Mouse (Mus musculus): Measurements from ENCODE around the gene 1700028P14Rik.

The 1700028P14Rik gene

GRCm38 (mm10) chr19:23607951-23608350 is 44.7 kb downstream of the 1700028P14Rik start:
- DNase-seq (ENCODE audit: low spot score): no peak

DNA sequence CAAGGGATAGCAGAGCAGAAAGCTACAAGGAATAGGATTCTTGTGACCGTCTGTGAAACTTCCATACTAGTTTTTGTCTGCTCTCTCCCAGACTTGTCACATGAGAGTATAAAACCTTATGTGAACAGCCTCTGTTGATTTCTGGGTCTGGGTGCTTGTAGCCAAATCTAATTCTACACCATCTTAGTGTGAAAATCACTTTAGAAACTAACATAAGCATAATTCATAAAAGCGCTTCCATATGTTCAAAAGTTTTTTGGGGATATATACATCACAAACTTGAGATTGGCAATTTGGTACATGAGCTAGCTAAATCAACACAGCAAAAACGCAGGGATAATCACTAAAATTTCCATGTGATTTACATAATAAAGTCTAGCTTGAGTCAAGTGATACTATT is 57.7 kb downstream of the 1700028P14Rik start:
- no peak for DNase-seq (ENCODE audit: low spot score)

DNA sequence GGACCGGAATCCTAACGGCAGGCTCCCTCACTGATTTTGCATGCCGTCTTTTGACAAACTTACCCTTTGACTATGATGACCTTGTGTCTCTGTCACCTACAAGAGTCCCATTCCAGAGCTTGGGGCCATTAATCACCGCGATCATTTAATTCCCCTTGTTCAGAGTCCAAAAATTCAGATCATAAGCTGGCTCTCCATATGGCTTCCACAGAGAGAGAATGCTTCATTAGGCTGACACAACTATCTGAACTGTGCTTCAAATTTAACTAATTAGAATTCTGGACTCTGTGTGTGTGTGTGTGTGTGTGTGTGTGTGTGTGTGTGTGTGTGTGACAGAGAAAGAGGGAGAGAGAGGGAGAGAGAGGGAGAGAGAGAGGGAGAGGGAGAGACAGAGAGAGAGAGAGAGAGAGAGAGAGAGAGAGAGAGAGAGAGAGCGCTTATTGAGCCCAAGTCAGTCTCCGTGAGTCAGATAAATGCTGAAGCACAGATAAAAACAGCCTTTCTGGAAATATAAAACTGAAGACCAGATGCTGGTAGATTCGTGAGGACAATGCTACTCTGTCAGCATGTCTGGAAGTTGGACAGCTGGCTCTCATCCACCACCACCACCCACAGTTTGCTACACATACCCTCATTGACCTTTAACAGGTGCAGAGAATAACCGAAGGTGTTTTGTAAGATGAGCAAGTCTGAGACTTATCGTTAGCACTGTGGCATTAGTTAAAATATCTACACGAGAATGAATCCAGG is 73.8 kb downstream of the 1700028P14Rik start:
- no peak for DNase-seq (ENCODE audit: low spot score)

GRCm38 (mm10) chr19:23576685-23577084 is 75.9 kb downstream of the 1700028P14Rik start:
- no peak for DNase-seq (ENCODE audit: low spot score)

DNA sequence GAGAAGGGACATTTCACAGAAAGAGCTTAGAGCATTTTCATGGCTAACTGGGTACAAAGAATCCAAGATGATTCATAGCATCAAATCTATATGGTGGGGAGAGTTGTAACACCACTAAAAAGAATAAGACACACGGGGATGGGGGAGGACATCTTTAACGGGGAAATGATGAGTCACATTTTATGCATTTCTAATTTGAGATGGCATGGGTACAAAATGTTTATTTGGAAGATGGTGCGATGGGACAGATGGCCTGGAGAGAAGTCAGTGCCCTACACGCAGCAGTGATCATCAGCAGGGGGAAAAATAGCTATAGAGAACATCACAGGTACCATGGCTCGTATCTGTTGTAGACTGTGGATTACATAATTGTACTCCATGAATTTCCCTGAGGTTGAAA is 88.9 kb downstream of the 1700028P14Rik start:
- DNase-seq (ENCODE audit: low spot score): no peak

- no peak for DNase-seq (ENCODE audit: low spot score)
These were observed 90.0 kb downstream of the 1700028P14Rik start for GRCm38 (mm10) chr19:23562588-23562987.

DNA sequence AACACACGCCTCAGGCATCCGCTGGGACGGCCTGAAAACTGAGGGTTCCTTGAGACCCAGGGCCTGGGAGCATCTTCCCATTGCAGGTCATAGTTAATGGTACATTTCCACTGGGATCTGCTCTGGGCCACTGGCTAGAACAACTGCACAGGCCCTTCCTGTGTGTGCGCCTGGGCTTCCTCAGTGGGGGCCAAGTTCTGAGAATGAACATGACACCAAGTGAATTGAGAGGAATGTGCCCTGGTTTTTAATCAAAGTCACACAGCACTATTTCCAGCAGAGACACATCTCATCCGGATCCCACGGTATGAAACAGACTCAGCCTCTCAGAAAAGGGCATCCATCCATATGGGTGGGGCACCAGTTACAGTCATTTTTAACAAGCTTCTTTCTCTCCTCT is 90.6 kb downstream of the 1700028P14Rik start:
- no peak for DNase-seq (ENCODE audit: low spot score)

DNA sequence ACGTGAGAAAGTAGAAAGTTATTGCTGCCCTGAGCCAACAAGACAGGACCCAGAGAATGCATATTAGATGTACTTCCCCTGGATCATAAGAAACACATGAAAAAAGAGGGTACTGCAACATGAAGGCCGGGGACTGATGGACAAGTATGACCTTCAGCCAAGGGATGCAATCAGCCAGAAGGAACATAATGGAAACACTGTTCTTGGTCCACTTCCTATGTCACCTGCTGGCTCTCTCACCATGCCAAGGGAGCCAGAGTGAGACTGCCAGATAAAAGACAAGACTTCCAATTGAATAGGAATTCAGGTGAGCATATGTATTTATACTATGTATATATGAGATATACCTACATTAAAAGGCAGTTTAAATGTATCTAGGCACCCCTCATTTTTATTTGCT is 99.2 kb downstream of the 1700028P14Rik start:
- DNase-seq (ENCODE audit: low spot score): no peak

DNA sequence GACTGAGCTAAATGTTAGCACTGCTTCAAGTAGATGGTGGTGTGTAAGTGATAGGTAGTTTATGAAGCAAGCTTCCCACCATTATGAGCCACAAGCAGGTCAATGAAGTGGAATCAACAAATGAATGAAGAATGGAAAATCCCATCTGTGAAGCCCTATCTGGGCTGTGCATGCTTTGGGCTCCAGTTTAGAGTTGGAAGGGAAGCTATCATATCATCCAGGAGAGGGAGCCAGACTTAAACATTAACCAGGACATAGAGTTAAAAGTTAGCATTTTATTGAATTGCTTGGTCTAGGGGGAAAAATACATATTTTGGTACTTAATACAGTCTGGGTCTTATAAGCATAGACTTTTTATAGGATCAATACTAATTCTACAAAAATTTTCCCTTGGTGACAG is 107.0 kb downstream of the 1700028P14Rik start:
- DNase-seq (ENCODE audit: low spot score): no peak

DNA sequence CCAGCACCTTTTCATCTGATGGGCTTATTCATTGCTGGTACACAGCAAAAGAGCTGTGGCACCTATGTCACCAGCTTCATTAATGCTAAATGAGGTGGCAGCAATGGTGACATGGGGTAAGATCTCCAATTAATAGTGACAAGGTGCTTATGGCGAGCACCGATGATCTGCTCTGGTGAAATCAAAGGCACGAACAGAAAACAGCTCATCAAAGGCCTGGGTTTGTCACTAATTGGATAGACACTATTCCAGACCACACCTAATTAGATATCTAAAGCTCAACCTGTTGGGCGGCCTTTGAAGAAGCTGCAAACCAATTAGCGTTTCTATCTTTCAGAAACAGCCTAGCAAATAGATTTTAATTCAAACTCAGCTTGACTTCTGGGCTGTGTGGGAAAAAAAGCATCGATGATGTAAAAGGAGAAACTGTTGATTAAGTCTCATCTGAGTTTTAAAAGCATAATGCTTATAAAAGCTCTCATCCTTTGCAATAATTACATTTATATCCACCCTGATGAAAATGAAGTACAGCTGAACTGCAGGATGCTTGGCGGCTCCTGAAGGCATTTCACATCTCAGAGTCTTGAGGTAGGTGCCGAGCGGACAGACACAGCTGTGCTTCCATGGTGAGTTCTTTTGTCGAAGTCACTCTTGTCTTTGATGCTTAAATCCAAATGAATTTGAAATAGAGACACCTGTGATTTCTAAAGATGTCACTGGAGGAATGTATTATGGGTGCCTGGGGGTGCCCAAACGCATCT is 109.2 kb downstream of the 1700028P14Rik start:
- no peak for DNase-seq (ENCODE audit: low spot score)

- DNase-seq (ENCODE audit: low spot score): no peak
These were observed 109.9 kb downstream of the 1700028P14Rik start for GRCm38 (mm10) chr19:23542759-23543158.

- no peak for DNase-seq (ENCODE audit: low spot score)
These were observed 116.9 kb downstream of the 1700028P14Rik start for GRCm38 (mm10) chr19:23535700-23536099.

GRCm38 (mm10) chr19:23531899-23532298 is 120.7 kb downstream of the 1700028P14Rik start:
- DNase-seq (ENCODE audit: low spot score): peak; percentile 43

GRCm38 (mm10) chr19:23523711-23524110 is 128.9 kb downstream of the 1700028P14Rik start:
- peak; percentile 61 for DNase-seq (ENCODE audit: low spot score)

GRCm38 (mm10) chr19:23521831-23522230 is 130.8 kb downstream of the 1700028P14Rik start:
- no peak for DNase-seq (ENCODE audit: low spot score)

GRCm38 (mm10) chr19:23521071-23521470 is 131.5 kb downstream of the 1700028P14Rik start:
- DNase-seq (ENCODE audit: low spot score): no peak

DNA sequence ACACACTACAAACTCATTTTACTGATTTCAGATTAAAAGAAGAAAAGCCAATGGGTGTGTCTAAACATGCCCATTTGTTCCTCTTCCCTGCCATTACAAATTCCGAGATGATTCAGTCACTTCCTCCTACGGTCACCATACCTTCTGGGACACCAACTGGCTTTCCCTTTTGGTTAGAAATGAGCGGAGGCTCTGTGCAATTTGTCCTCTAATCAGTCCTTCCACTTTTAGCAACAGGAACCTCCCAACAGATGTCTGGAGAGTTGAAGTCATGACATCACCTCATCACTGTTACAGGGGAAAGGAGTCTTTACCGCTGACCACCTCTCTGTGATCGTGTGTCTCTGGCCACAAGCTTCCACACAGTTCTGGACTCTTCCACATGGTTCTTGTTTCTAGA is 132.0 kb downstream of the 1700028P14Rik start:
- peak; percentile 16 for DNase-seq (ENCODE audit: low spot score)

DNA sequence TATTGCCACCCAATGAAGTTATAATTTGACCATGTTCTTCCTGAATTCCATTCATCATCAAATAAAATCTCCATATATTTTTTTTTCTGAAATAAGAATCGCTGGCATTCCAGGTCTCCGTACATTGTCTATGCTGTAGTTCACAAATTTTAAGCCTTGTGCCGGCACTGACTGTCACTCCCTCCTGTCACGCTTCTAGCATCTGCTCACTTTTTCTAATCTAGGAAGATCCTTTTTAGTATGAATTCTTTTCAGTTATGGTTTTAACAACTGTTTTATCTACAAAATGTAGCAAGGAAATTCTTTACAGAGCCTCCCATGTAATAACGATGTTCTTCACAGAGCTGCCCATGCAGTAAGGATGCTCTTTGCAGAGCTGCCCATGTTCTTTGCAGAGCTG is 134.1 kb downstream of the 1700028P14Rik start:
- no peak for DNase-seq (ENCODE audit: low spot score)

GRCm38 (mm10) chr19:23511303-23511702 is 141.3 kb downstream of the 1700028P14Rik start:
- DNase-seq (ENCODE audit: low spot score): no peak
